Mouse (Mus musculus): ENCODE results near the gene Dbi.

GRCm38 (mm10) chr1:120126318-120126717, 5.4 kb upstream of the Dbi start:
- TF ChIP-seq POLR2A (IDR thresholded peaks at IDR 0.05; ENCODE audit: borderline replicate concordance, insufficient read depth, low read length) (no peak), CTCF (IDR thresholded peaks at IDR 0.05; ENCODE audit: borderline replicate concordance, insufficient read depth, low read depth, low read length) (no peak)
